Mouse (Mus musculus) cortical plate, adult 2 months (tissue): ENCODE results near the gene Frem2.
A peak's percentile ranks its signal among the peaks of the same experiment; 100 is the strongest.

Experiments
- CTCF ChIP-seq: fragments of 200-500 bp; IDR thresholded peaks from 2 replicates; pipeline ENCODE4 v1.5.1; 2011; ENCODE audit warnings: mild to moderate bottlenecking, control low read depth, low read length; ENCODE audit not compliant: insufficient read depth; ENCODE audit errors: extremely low read depth
- POLR2A ChIP-seq: fragments of 200-500 bp; IDR thresholded peaks from 2 replicates; pipeline ENCODE4 v1.6.1; 2011; ENCODE audit warnings: mild to moderate bottlenecking, low read length, control low read depth; ENCODE audit not compliant: insufficient read depth; ENCODE audit errors: extremely low read depth

- peak; percentile 41; the same call in 1 of the 2 replicates for TF ChIP-seq CTCF
- TF ChIP-seq POLR2A, result no peak
Observed at GRCm38 (mm10) chr3:53657744-53658534, 784 bp upstream of the Frem2 start.
